Mouse (Mus musculus) megakaryocyte, adult 5-6 weeks (primary cell): ENCODE data around the gene Plcb2. TPM values are rescaled to one million over a fixed set of nuclear protein-coding genes. Genes with fewer than 3 reads are reported as not detected.

Source experiments
- ATAC-seq: 2 replicates; pipeline ENCODE4 v1.8.0; 2016; ENCODE audit warnings: mild to moderate bottlenecking, inconsistent platforms; ENCODE audit not compliant: poor library complexity, severe bottlenecking
- total RNA-seq, 2 experiments: library from RNA; stranded (forward) in 1 of 2; stranded (reverse) in 1 of 2; fragments of 153-499, 151-499 nt in 1 of 2; fragments of 221-1000, 200-1000 nt in 1 of 2; gene quantifications; 2 replicates each; pipeline versions ENCODE4 v1.2.3 to v1.2.4; 2015 to 2017

Gene Plcb2
- total RNA-seq (2015) (48.2 and 48.4 TPM in 2 replicates), total RNA-seq (2017) (38.1 and 46.9 TPM in 2 replicates)

- ATAC-seq: peak; percentile 60
Measured at GRCm38 (mm10) chr2:118728337-118728736, at the start of gene Plcb2. Gene Plcb2, minus strand, starts transcription at chr2:118728438.

- ATAC-seq: no peak
Measured at GRCm38 (mm10) chr2:118776295-118776694, 48.1 kb upstream of the Plcb2 start.

GRCm38 (mm10) chr2:118775846-118776245 is 47.6 kb upstream of the Plcb2 start:
- no peak for ATAC-seq

GRCm38 (mm10) chr2:118775396-118775795 is 47.2 kb upstream of the Plcb2 start:
- ATAC-seq: no peak

GRCm38 (mm10) chr2:118774536-118774935 is 46.3 kb upstream of the Plcb2 start:
- no peak for ATAC-seq

- 0 out of 2 replicates have a peak, but pooled peaks have one; percentile 30 for ATAC-seq
Measured at GRCm38 (mm10) chr2:118772158-118772874, 44.1 kb upstream of the Plcb2 start, which contains the start of gene Phgr1. Gene Phgr1, plus strand, starts transcription at chr2:118772769.

GRCm38 (mm10) chr2:118766041-118767033 is 38.1 kb upstream of the Plcb2 start:
- no peak for ATAC-seq

GRCm38 (mm10) chr2:118764875-118765274 is 36.6 kb upstream of the Plcb2 start:
- ATAC-seq: no peak

GRCm38 (mm10) chr2:118764094-118764831 is 36.0 kb upstream of the Plcb2 start:
- no peak for ATAC-seq

GRCm38 (mm10) chr2:118763469-118763868 is 35.2 kb upstream of the Plcb2 start:
- no peak for ATAC-seq

GRCm38 (mm10) chr2:118762784-118763148 is 34.5 kb upstream of the Plcb2 start:
- peak; percentile 4; the same call in 1 of the 2 replicates for ATAC-seq

GRCm38 (mm10) chr2:118761906-118762783 is 33.9 kb upstream of the Plcb2 start, which contains the start of gene Ccdc9b:
Gene Ccdc9b, minus strand, starts transcription at chr2:118762661.
- peak; percentile 78 for ATAC-seq

- ATAC-seq: no peak
Measured at GRCm38 (mm10) chr2:118761358-118761757, 33.1 kb upstream of the Plcb2 start.

GRCm38 (mm10) chr2:118760311-118761025 is 32.2 kb upstream of the Plcb2 start:
- ATAC-seq: no peak

- peak; percentile 79 for ATAC-seq
Measured at GRCm38 (mm10) chr2:118759828-118760227, 31.6 kb upstream of the Plcb2 start.

GRCm38 (mm10) chr2:118756103-118756502 is 27.9 kb upstream of the Plcb2 start:
- ATAC-seq: no peak

GRCm38 (mm10) chr2:118755407-118755806 is 27.2 kb upstream of the Plcb2 start:
- ATAC-seq: no peak

- ATAC-seq: no peak
Measured at GRCm38 (mm10) chr2:118754143-118754542, 25.9 kb upstream of the Plcb2 start.

GRCm38 (mm10) chr2:118752792-118753108 is 24.5 kb upstream of the Plcb2 start:
- ATAC-seq: no peak
